Mouse (Mus musculus) heart, postnatal 25 days (tissue): Measurements from ENCODE around the gene Acot5. TPM values are rescaled to one million over a fixed set of nuclear protein-coding genes. Genes with fewer than 3 reads are reported as not detected.
A peak's percentile ranks its signal among the peaks of the same experiment; 100 is the strongest.
"Not testable (repeated sequence)": the region's sequence is repeated elsewhere in the genome, so short reads cannot be mapped to it uniquely, and the experiment has no call there.

Experiments used
- DNase-seq: peaks from one replicate; pipeline ENCODE4 v3.0.0; 2022; ENCODE audit warnings: low spot score
- intact Hi-C: fragments of 180-260 bp; cut with DNase I; formaldehyde crosslinking; loops from one replicate; pipeline ENCODE4 v1.15.1; 2025
- total RNA-seq, 2 experiments: library from RNA; stranded (reverse); gene quantifications; 2 replicates each; pipeline ENCODE4 v1.2.3; 2021

The Acot5 gene
- total RNA-seq, 2 experiments from 2014 or later, result not detected

DNA sequence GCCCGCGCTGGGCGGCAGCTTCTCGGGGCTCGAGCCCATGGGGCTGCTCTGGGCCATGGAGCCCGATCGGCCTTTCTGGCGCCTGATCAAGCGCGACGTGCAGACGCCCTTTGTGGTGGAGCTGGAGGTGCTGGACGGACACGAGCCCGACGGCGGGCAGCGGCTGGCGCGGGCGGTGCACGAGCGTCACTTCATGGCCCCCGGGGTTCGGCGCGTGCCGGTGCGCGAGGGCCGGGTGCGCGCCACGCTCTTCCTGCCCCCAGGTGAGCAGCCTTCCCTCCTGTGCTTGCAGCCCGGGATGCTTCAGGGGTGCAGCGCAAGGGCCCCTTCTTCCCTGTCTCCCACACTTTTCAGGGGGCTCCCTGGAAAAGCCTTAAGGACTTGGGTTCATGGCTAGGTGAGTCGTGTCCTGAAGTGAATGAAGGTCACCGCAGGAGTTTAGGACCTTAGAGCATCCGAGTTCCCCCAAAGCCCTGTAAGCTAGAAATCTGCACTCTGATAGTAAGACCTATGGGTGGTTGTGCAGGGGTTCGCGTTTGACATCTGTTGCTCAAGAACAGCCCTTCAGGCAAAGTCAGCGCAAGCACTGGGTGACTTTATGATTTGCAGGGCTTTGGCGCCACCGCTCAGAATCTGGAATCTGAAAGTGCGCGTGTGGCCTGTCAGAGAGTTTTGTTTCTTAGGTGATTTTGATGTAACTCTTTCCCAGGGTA, 15.3 kb upstream of the Acot5 start:
- intact Hi-C loops, result no loop called here
- no peak for DNase-seq

DNA sequence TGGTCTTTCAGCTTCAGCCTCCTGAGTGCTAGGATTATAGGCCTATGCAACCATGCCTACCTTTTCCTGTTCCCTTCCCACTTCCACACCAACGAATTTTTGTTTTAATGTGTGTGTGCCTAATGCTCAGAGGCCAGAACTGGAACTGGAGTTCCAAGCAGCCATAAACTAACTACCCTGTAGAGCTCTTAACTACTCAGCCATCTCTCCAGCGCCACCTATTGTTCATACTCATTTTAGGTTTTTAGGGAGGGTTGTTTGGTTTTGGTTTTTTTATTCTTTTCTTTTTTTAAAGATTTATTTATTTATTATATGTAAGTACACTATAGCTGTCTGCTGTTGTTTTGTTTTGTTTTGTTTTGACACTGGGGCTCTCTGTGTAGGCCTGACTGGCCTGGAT, 8.2 kb upstream of the Acot5 start:
- intact Hi-C loops, result loop anchor here (2.0 kb wide), 1 partner anchor 88 kb away; no protein-coding TSS in a partner anchor
- no peak for DNase-seq

DNA sequence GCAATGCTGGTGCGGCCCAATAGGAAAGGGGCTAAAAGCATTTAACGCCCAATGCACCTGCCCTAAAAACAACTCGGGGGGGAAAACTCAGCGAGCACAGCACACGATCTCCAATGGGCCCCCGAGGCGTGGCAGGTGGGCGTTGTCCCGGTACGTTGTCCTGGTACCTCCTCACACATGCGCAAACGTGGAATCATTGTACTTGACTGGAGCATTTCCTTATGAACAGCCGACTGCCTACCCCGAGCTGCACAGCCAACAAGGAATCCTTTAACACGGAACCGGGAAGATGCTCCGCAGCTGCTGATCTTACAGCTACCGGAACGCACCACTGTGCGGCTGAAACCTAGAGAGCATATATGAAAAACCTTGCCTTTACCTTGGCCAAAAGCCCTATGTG, 6.8 kb upstream of the Acot5 start:
- intact Hi-C loops, result no loop called here
- DNase-seq, result no peak

DNA sequence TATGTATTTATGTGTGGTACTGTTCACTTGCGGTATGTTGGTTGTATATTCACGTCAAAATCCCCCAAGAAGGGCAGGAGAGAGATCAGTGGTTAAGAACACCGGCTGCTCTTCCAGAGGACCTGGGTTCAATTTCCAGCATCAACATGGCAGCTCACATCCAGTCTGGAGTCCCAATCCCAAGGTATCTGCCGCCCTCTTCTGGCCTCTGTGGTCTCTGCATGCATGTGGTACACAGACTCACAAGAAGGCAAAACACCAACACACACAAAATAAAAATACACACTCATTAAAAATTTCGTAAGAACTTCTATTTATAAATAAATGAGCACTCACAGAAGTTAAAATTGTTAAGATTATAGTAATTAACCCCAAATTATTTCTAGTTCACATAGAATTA, 5.9 kb upstream of the Acot5 start:
- DNase-seq, result no peak
- intact Hi-C loops, result no loop called here

DNA sequence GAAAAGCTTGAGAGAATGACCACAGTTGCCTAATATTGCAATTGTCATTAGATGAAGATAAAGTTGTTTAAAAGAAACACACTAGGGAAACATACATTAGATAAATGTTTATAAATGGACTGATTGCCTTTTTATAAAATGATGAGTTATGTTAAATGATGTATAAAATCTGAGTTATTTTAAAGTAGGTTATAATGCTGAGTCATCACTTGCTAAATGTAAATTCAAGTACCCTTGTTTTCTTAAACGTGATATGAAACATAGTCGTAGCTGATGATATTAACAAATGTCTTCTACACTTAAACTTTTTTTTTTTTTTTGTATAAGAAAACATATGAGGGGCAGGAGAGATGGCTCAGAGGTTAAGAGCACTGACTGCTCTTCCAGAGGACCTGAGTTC, 5.3 kb upstream of the Acot5 start:
- intact Hi-C loops, result no loop called here

DNA sequence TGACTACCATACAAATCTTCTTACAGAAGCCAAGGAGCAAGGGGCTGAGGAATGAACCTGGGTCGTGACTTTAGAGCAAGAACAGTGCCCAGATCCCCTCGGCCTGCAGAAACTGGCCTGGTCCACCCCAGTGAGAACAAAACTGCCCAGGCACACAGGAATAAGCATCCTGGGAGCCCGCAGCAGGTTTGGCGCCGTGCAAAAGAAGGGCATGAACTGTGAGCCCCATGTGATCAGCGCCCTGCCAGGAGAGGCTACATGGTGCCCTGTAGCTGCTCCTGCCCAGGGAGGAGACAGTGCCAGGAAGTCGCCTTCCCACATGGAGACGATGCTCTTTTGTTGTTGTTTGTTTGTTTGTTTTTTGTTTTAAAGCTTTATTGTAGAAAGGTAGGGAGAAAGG, 4.5 kb upstream of the Acot5 start:
- DNase-seq, result no peak
- intact Hi-C loops, result no loop called here

More for the DNA sequence above, 5.3 kb upstream of the Acot5 start:
- DNase-seq, result no peak

DNA sequence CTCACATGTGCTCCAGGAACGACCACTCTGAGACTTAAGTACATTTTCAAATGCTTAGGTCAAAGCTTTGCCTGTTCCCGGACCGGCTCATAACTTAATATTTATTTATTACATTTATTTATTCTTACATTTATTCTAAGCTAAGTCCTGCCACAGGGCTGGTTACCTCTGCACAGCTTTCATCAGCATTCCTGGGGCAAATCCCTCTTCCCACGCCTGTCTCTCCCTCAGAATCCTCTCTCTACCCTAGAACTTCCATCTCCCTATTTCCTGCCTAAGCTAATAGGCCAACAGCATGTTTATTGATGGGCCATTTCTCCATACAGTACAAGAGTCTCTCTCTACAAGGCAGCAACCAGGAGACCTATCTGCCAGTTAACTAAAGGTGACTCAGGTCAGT, 1.4 kb upstream of the Acot5 start:
- intact Hi-C loops, result no loop called here
- DNase-seq, result no peak

DNA sequence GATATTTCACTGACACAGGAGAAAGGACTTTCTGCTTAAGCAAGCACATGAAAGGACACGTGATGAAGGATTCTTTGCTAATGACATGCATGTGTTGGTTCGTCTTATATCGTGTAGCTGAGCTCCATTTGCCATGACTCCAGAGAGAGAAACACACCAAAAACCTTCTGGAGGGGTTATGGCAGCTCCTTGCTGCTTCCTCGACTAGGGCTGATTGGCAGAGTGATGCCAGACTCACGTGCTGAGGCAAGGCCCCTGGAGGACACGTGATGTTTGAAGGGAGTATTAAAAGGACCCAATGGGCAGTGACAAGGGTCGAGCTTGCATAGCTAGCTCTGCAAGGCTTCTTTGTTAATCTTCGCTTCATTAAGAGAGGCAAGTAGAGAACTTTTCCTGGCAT, 829 bp upstream of the Acot5 start:
- intact Hi-C loops, result no loop called here
- no peak for DNase-seq

DNA sequence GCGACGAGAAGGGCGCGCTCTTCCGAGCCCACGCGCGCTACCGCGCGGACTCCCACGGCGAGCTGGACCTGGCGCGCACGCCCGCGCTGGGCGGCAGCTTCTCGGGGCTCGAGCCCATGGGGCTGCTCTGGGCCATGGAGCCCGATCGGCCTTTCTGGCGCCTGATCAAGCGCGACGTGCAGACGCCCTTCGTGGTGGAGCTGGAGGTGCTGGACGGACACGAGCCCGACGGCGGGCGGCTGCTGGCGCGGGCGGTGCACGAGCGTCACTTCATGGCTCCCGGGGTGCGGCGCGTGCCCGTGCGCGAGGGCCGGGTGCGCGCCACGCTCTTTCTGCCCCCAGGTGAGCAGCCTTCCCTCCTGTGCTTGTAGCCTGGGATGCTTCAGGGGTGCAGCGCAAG, 457 bp downstream of the Acot5 start:
- intact Hi-C loops, result not testable (repeated sequence)

DNA sequence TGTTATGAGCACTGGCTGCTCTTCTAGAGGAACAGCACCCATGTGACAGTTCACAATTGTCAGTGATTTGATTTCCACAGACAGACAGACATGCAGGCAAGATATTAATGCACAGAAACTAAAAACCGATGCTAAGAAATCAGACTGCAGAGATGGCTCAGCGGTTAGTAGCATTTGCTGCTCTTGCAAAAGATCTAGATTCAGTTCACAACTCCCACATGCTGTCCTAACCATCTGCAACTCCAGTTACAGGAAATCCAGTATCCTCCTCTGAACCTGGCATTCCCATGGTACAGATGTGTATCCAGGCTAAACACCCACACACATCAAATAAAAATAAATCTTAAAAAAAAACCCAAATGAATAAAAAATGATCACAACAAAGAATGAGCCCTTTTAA, 2.6 kb downstream of the Acot5 start:
- no peak for DNase-seq
- intact Hi-C loops, result no loop called here

More for the DNA sequence above, 457 bp downstream of the Acot5 start:
- not testable (repeated sequence) for DNase-seq

DNA sequence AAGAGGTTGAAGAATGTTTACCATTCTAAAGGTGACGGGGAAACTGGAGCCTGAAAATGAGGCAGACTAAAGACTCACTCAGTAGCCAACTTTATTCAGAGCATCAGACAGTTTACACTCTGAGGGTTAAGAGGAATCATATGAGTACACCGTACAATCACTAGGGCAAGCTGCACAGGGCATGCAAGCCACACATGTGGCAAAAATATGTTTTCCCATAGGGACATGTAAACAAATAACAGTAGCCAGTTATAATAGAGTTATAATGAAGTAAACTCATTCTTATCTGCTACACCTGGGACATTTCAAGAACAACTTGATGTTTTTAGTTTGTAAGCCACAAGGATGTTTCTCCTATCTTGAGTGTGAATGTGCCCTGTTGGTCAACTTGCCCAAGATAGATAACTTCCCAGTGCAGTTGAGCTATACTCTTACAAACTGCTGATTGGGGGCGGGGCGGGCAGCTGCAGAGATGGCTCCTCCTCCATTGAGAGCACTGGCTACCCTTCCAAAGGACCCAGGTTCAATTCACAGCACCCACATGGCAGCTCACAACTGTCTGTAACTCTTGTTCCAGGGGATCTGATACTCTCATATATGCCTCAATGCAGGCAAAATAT, 8.4 kb downstream of the Acot5 start:
- DNase-seq, result no peak
- intact Hi-C loops, result no loop called here

DNA sequence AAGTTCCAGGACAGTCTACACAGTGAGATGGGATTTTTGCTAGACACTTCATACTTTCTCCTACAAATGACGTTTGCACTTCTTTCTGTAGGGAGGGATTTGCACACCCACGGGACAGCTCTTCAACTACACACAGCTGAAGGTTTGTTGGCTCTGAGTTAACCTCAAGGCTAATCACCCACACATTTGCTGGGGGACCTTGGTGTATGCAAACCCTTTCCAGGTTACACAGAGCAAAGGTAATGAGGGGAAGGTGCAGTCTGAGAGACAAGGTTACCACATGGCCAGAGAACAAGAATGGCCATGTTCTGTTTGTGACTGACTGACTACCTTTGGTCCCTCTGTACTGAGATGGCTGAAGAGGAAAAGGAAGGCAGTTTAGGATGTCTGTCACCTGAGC, 14.7 kb downstream of the Acot5 start:
- DNase-seq, result no peak
- intact Hi-C loops, result no loop called here

DNA sequence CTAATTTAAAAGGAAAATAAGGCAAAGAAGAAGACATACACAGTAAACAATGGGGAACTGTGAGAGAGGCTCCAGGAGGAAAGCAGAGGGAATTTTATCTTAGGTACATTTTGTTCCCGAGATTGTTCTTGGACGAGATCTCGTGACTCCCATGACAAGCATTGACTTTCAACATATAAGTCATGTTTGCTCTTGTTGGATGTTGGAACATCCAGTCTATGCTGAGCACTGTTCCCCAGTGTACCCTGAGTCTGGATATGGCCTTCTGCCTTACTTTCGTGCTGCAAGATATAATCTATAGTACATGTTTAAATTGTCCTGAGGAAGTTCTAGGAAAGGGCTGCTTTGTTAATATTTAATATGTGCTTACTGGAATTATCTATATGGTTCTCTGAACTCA, 15.5 kb downstream of the Acot5 start:
- intact Hi-C loops, result no loop called here
- DNase-seq, result no peak

DNA sequence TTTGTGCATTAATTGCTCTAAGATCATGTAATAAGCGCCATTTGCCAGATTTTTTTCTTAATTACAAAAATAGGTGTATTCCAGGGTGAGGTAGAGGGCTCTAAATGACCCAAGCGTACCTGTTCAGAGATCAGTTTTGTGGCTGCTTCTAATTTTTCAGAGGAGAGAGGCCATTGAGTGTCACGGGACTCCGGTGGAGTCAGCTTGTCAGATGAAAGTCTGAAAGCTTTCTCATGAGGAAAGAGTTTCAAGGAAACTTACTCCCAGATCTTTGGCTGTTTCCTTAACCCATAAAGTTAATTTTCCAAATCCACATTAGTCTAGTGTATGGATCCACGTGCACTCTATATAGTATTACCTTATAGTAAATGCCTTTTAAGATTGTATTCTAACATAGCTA, 25.5 kb downstream of the Acot5 start:
- intact Hi-C loops, DNase-seq: not testable (repeated sequence)

DNA sequence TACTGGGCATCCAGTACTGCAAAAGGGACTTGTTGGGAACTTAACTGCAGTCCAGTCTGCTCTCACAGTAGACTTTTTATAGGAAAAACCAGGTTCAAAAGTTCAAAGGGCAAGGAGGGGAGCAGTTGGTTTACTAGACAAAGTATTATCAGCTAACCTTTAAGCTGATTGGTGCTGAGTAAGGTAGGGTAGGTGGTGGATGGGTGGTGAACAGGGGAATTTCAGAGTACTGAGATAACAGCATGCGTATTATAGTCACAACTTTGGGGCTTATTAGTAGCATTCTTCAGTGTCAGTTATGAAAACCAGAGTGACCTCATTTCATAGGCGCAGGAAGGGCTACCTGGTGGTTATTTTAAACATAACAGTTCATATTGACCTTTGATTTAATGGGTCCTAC, 30.5 kb downstream of the Acot5 start:
- intact Hi-C loops, result no loop called here
- no peak for DNase-seq

DNA sequence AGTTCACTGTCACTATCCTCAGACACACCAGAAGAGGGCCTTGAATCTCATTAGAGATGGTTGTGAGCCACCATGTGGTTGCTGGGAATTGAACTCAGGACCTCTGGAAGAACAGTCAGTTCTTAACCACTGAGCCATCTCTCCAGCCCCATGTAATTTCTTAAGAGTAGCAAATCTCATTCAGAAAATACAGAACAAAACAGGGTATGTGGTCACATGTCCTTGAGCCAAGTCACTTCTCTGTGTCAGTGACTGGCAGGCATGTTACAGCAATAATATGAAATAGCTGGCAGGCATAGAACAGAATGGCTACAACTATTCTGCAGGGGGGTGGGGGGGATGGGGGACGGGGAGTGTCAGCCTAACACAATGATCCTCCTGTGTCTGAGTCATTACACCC, 30.9 kb downstream of the Acot5 start:
- DNase-seq, result no peak
- intact Hi-C loops, result no loop called here

DNA sequence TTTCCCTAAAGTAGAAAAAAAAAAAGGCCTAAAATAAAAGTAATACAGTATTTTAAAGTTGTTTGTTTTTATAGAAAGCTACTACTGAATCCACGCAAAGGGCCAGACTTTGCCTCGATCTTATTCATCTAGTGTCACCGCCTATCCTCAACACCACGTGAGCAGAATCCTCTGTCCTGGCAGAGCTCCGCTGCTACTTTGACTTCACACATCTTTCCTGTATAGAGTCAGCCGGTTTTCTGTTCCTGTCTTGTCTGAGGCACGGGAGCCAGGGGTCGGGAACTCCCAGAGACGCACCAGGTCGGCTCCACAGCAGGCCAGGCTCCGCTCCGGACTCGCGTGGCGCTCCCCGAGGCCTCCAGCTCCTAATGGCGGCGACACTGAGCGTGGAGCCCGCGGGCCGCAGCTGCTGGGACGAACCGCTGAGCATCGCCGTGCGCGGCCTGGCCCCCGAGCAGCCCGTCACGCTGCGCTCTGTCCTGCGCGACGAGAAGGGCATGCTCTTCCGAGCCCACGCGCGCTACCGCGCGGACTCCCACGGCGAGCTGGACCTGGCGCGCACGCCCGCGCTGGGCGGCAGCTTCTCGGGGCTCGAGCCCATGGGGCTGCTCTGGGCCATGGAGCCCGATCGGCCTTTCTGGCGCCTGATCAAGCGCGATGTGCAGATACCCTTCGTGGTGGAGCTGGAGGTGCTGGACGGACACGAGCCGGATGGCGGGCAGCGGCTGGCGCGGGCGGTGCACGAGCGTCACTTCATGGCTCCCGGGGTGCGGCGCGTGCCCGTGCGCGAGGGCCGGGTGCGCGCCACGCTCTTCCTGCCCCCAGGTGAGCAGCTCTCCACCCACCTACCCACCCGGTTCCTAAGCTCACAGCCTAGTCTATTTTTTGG, 31.7 kb downstream of the Acot5 start, which contains the start of gene Acot6:
Acot6 (plus strand) TSS at position 51 of the 889 bp plus-strand sequence.
- DNase-seq, result peak; percentile 4
- intact Hi-C loops, result not testable (repeated sequence)

DNA sequence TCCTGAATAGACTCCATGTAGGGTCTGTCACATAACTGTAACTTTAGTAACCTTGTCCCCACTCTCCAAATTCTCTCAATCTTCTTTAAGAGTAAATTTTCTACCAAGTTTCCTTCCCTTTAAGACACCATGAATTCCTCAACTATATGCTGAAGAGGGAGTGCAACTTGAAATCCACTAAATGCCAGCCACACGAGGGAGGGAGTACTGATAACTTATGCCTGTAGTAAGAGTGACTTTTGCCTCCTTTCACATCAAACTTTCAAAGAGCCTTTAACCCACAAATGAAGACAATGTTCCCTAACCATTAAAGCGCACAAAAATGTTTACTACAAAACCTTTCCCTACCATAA, 32.3 kb downstream of the Acot5 start:
- no peak for DNase-seq
- intact Hi-C loops, result no loop called here

DNA sequence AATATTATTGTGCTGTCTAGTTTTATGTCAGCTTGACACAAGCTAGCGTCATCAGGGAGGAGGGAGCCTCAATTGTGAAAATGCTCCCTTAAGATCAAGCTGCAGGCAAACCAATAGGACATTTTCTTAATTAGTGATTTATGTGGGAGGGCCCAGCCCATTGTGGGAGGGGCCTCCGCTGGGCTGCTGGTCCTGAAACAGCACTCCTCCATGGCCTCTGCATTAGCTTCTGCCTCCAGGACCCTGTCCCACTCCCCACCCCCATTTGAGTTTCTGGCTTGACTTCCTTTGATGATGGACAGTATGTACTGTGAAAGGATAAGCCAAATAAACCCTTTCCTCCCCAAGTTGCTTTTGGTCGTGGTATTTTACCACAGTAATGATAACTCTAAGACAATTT, 37.9 kb downstream of the Acot5 start:
- DNase-seq, result no peak
- intact Hi-C loops, result no loop called here

DNA sequence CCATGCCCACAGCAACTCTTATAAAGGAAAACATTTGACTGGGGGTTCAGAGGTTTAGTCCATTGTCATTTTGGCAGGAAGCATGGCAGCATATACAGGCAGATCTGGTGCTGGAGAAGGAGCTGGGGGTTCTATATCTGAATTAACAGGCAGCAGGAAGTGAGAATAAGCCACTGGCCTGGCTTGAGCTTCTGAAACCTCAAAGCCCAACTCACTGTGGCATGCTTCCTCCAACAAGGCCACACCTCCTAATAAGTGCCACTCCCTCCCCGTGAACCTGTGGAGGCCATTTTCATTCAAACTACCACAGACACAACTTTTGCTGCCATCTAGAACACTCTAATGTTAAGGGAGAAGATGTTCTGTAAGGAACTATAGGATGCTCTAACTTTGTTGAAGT, 38.6 kb downstream of the Acot5 start:
- DNase-seq, result no peak
- intact Hi-C loops, result no loop called here

DNA sequence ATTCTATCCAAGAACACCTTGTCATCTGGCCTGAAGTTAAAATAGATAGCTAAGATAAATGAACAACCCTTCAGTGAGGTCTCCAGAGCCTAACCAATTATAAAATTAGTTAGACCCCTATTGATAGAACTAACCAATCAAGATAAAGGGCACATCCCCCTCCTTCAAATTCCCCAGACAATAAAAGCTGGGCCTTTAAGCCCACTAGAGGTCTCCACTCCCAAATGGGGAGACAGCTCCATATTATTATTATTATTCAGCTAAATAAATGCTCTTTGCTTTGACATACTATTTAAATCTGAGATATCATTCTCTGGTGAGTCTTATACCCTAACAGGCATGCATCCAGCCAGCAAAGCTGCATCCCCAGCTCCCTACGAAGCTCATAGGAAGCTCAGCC, 40.8 kb downstream of the Acot5 start:
- DNase-seq, result no peak
- intact Hi-C loops, result no loop called here
